13 mouse cellular contexts compared by ENCODE assay signal in the genomic region with DNA sequence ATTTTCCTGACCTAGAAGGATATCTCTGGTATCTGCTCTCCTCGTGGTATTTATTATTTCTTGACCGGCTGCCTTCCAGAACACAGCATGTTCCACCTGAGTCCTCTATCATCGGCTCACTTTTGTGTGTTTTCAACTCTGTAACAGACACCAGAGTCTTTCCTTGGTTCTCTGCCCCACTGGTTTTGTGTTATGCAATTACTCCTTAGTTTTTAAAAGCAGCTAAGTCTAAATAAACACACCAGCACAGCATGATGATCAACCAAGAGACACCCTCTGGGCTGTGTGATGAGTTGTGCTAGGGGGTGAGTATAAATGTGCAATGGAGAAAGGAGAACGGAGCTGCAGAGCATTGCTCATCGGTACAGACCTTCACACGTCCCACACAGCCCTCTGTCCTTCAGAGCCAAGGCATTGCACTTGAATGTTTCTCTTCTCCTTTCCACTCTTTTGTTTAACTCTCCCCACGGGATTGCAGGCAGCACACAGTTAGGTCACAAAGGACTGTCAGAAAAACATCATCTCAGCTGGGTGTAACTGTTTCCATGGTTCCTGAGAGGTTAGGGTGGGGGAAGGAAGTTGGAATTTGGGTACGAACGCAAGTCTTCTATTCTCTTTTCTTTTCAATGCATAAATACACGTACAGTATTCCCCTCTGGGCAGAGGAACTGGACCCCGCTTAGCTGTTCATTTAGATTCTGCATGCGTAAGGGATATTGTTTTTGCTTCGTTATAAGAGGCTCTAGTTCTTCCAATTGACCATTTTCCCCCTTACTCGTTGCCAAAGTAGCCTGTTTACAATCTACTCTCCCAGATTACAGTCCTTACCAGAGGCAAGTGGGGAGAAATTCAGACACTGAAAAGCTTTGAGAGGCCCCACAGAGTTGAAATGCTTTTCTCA. TPM values are rescaled to one million over a fixed set of nuclear protein-coding genes. Genes with fewer than 3 reads are reported as not detected.
DNase-seq lines count a peak whose midpoint lies in the region; ATAC-seq and TF ChIP-seq lines count a peak whose summit lies in the region.
"Had no signal": no experiment of that assay in that cellular context is flagged by ENCODE, and none has a peak within 500 bp of the region (broad histone marks: within the 10 kb centered on the region; RNA-seq: fewer than 3 reads in every experiment).

No protein-coding gene starts in this region.

- H3K9ac ChIP-seq in lung, embryonic 16.5 days (ENCODE audit: low read length), result no peak overlapping the region
- no peak overlapping the region for H3K9ac ChIP-seq in forebrain, embryonic 12.5 days
- no peak overlapping the region for H3K9ac ChIP-seq in hindbrain, embryonic 16.5 days (ENCODE audit: low read depth, low read length)
- no peak overlapping the region for H3K9ac ChIP-seq in neural tube, embryonic 13.5 days
- H3K9ac ChIP-seq: liver, embryonic 13.5 days had no signal

- WGBS in lung, embryonic 16.5 days, result 59% methylated on average over 14 of the region's 14 CpGs
- 55% methylated on average over 14 of the region's 14 CpGs for WGBS in lung, adult 2 months
- WGBS in forebrain, embryonic 12.5 days, result 35% methylated on average over 14 of the region's 14 CpGs
- 23% methylated on average over 14 of the region's 14 CpGs for WGBS in hindbrain, embryonic 16.5 days
- 35% methylated on average over 14 of the region's 14 CpGs for WGBS in neural tube, embryonic 13.5 days

- no peak overlapping the region for H3K4me2 ChIP-seq in lung, embryonic 16.5 days (ENCODE audit: low read depth, low read length)
- H3K4me2 ChIP-seq in forebrain, embryonic 12.5 days, result peak overlapping the region; percentile 30
- H3K4me2 ChIP-seq in hindbrain, embryonic 16.5 days (ENCODE audit: low read length), result peak overlapping the region; percentile 29
- H3K4me2 ChIP-seq in neural tube, embryonic 13.5 days, result peak overlapping the region; percentile 15
- H3K4me2 ChIP-seq: liver, embryonic 13.5 days had no signal

- no peaks in the 10 kb centered on the region for H3K27me3 ChIP-seq in lung, embryonic 16.5 days (ENCODE audit: control insufficient read depth, insufficient read depth, low read depth, low read length)
- peaks cover 48% of the 10 kb centered on the region for H3K27me3 ChIP-seq in forebrain, embryonic 12.5 days
- H3K27me3 ChIP-seq in hindbrain, embryonic 16.5 days (replicated peaks; ENCODE audit: control insufficient read depth, insufficient read depth, low read length), result no peaks in the 10 kb centered on the region
- peaks cover 9% of the 10 kb centered on the region; the same call in 1 of the 2 replicates for H3K27me3 ChIP-seq in neural tube, embryonic 13.5 days
- H3K27me3 ChIP-seq: liver, embryonic 13.5 days had no signal

- DNase-seq in lung, adult 2 months, result no peak
- DNase-seq in natural killer cell, adult 2 months (ENCODE audit: low spot score in 2 of 2), result no peak
- DNase-seq in retina, postnatal 1 day, result no peak
- DNase-seq: heart, postnatal 14 days; kidney, adult 2 months; layer of hippocampus, postnatal 36 days; liver, embryonic 13.5 days; thymus, adult 18-20 months had no signal

- no peak for TF ChIP-seq POLR2A in lung, adult 2 months (IDR thresholded peaks at IDR 0.05; ENCODE audit: borderline replicate concordance, extremely low read depth, low read depth, low read length)

- no peaks in the 10 kb centered on the region for H3K36me3 ChIP-seq in lung, embryonic 16.5 days (ENCODE audit: control insufficient read depth, insufficient read depth, low read length)
- H3K36me3 ChIP-seq in forebrain, embryonic 12.5 days (replicated peaks), result no peaks in the 10 kb centered on the region; the same call in 1 of the 2 replicates
- H3K36me3 ChIP-seq in hindbrain, embryonic 16.5 days (ENCODE audit: control insufficient read depth, insufficient read depth, low read length), result no peaks in the 10 kb centered on the region
- peaks cover 4% of the 10 kb centered on the region; the same call in 1 of the 2 replicates for H3K36me3 ChIP-seq in neural tube, embryonic 13.5 days
- H3K36me3 ChIP-seq: liver, embryonic 13.5 days had no signal

- peak; percentile 3; the same call in 1 of the 2 replicates for ATAC-seq in lung, embryonic 16.5 days (ENCODE audit: low read depth)
- no peak; the same call in 1 of the 2 replicates for ATAC-seq in forebrain, embryonic 12.5 days (ENCODE audit: low FRiP score)
- peak; percentile 63 for ATAC-seq in hindbrain, embryonic 16.5 days
- peak; percentile 32; the same call in 1 of the 2 replicates for ATAC-seq in neural tube, embryonic 13.5 days (ENCODE audit: low read depth)

- TF ChIP-seq CTCF in lung, adult 2 months (IDR thresholded peaks at IDR 0.05; ENCODE audit: insufficient read depth, low read length), result no peak

- H3K27ac ChIP-seq in lung, embryonic 16.5 days (ENCODE audit: low read length), result peak overlapping the region; percentile 58
- 0 out of 2 replicates have a peak overlapping the region, but pooled peaks have one; percentile 38 for H3K27ac ChIP-seq in forebrain, embryonic 12.5 days
- H3K27ac ChIP-seq in hindbrain, embryonic 16.5 days (ENCODE audit: low read depth, low read length), result peak overlapping the region; percentile 27; the same call in 1 of the 2 replicates
- peak overlapping the region; percentile 52 for H3K27ac ChIP-seq in neural tube, embryonic 13.5 days (replicated peaks)
- H3K27ac ChIP-seq: liver, embryonic 13.5 days had no signal

- no peaks in the 10 kb centered on the region for H3K9me3 ChIP-seq in lung, embryonic 16.5 days (ENCODE audit: control insufficient read depth, low read length)
- no peaks in the 10 kb centered on the region for H3K9me3 ChIP-seq in forebrain, embryonic 12.5 days
- no peaks in the 10 kb centered on the region for H3K9me3 ChIP-seq in hindbrain, embryonic 16.5 days (ENCODE audit: control insufficient read depth, low read length)
- H3K9me3 ChIP-seq in neural tube, embryonic 13.5 days, result no peaks in the 10 kb centered on the region
- H3K9me3 ChIP-seq: liver, embryonic 13.5 days had no signal

- no peak overlapping the region for H3K4me3 ChIP-seq in lung, embryonic 16.5 days (ENCODE audit: low read length)
- no peak overlapping the region for H3K4me3 ChIP-seq in lung, adult 2 months (replicated peaks; ENCODE audit: extremely low read depth, low read depth, low read length)
- no peak overlapping the region for H3K4me3 ChIP-seq in forebrain, embryonic 12.5 days (replicated peaks)
- H3K4me3 ChIP-seq in hindbrain, embryonic 16.5 days (ENCODE audit: low read length), result no peak overlapping the region
- no peak overlapping the region for H3K4me3 ChIP-seq in neural tube, embryonic 13.5 days
- H3K4me3 ChIP-seq: liver, embryonic 13.5 days; megakaryocyte, embryonic 14.5 days had no signal

- H3K4me1 ChIP-seq in lung, embryonic 16.5 days (replicated peaks; ENCODE audit: control insufficient read depth, insufficient read depth, low read length), result peaks cover 15% of the 10 kb centered on the region
- H3K4me1 ChIP-seq in lung, adult 2 months (ENCODE audit: control insufficient read depth, insufficient read depth, low read length), result no peaks in the 10 kb centered on the region; the same call in 1 of the 2 replicates
- peaks cover 18% of the 10 kb centered on the region for H3K4me1 ChIP-seq in forebrain, embryonic 12.5 days
- peaks cover 8% of the 10 kb centered on the region for H3K4me1 ChIP-seq in hindbrain, embryonic 16.5 days (ENCODE audit: control insufficient read depth, insufficient read depth, low read depth, low read length)
- peaks cover 28% of the 10 kb centered on the region for H3K4me1 ChIP-seq in neural tube, embryonic 13.5 days (replicated peaks)
- H3K4me1 ChIP-seq: liver, embryonic 13.5 days had no signal

RNA-seq across cellular contexts. Expression of gene Cd83, which starts 22.0 kb away (rescaled TPM):
- 12.3 and 14.1 TPM in 2 replicates for polyA plus RNA-seq in lung, embryonic 16.5 days (2015; fragmentation: Nextera tagmentation; extraction: Ambion mirVana)
- 6.9 and 7.5 TPM in 2 replicates for polyA plus RNA-seq in lung, adult 2 months (2012; rRNA removed)
- polyA plus RNA-seq in forebrain, embryonic 12.5 days (2016; fragmentation: Nextera tagmentation; extraction: Ambion mirVana), result 3.7 and 3.9 TPM in 2 replicates
- polyA plus RNA-seq in hindbrain, embryonic 16.5 days (2015; fragmentation: Nextera tagmentation; extraction: Ambion mirVana), result 33.9 and 36.4 TPM in 2 replicates
- 17.4 and 18.8 TPM in 2 replicates for polyA plus RNA-seq in neural tube, embryonic 13.5 days (2015; fragmentation: Nextera tagmentation; extraction: Ambion mirVana)
